Mouse (Mus musculus) thymus, adult 2 months (tissue): ENCODE measurements around the gene Hapln3. TPM values are rescaled to one million over a fixed set of nuclear protein-coding genes. Genes with fewer than 3 reads are reported as not detected.

Experiments used
- DNase-seq: peaks from one replicate; pipeline ENCODE4 v3.0.0; 2021
- H3K27ac ChIP-seq: fragments of 200-500 bp; 2 replicates; pipeline ENCODE4 v1.5.1; 2012; ENCODE audit warnings: low read length, control low read depth; ENCODE audit not compliant: control insufficient read depth, insufficient read depth
- H3K27me3 ChIP-seq: fragments of 200-500 bp; 2 replicates; pipeline ENCODE4 v1.6.1; 2012; ENCODE audit warnings: mild to moderate bottlenecking, low read length, moderate library complexity, mixed read lengths; ENCODE audit not compliant: control insufficient read depth, insufficient read depth
- H3K36me3 ChIP-seq: fragments of 200-500 bp; 2 replicates; pipeline ENCODE4 v1.6.1; 2012; ENCODE audit warnings: mild to moderate bottlenecking, low read length, moderate library complexity; ENCODE audit not compliant: control insufficient read depth, insufficient read depth
- H3K4me1 ChIP-seq: fragments of 200-500 bp; replicated peaks from 2 replicates; pipeline ENCODE4 v1.6.1; 2012; ENCODE audit warnings: low read length; ENCODE audit not compliant: control insufficient read depth, insufficient read depth
- H3K4me3 ChIP-seq: fragments of 200-500 bp; 2 replicates; pipeline ENCODE4 v1.5.1; 2012; ENCODE audit warnings: mild to moderate bottlenecking, low read length, control low read depth, moderate library complexity; ENCODE audit not compliant: control insufficient read depth, insufficient read depth
- CTCF ChIP-seq: fragments of 200-500 bp; IDR thresholded peaks from 2 replicates; pipeline ENCODE4 v1.5.1; 2012; ENCODE audit warnings: mild to moderate bottlenecking, control low read depth, low read length, moderate library complexity, borderline replicate concordance; ENCODE audit not compliant: control insufficient read depth, poor library complexity, insufficient read depth; ENCODE audit errors: extremely low read depth
- POLR2A ChIP-seq: fragments of 200-500 bp; IDR thresholded peaks from 2 replicates; pipeline ENCODE4 v1.6.1; 2012; ENCODE audit warnings: mild to moderate bottlenecking, low read length, control low read depth, moderate library complexity; ENCODE audit not compliant: control insufficient read depth, poor library complexity, insufficient read depth; ENCODE audit errors: extremely low read depth
- WGBS: fragments of 180-500 bp; shearing (Covaris S2); methylation state at CpG from one replicate; pipeline ENCODE4 v1.1.7; 2018; 5-methylcytosine and 5-hydroxymethylcytosine counted together
- polyA plus RNA-seq: library from polyadenylated mRNA; depleted of rRNA; stranded (reverse); fragments of >200 nt; gene quantifications from 2 replicates; pipeline ENCODE4 v1.2.3, GENCODE M21; 2012; rRNA removed

Hapln3 gene
- polyA plus RNA-seq: 0.37 and 0.43 TPM in 2 replicates

GRCm38 (mm10) chr7:79130843-79131444 is at the start of gene Hapln3:
Gene Hapln3 (minus strand): TSS chr7:79131018.
- DNase-seq: no peak
- 28% methylated on average over 19 of the region's 19 CpGs for WGBS
- TF ChIP-seq POLR2A (no peak), CTCF (no peak)
- no peak within 1 kb of the TSS for H3K27ac ChIP-seq
- H3K4me3 ChIP-seq: no peak within 1 kb of the TSS
- no peaks in the 10 kb centered on the region for H3K4me1 ChIP-seq
- H3K27me3 ChIP-seq: no peaks in the 10 kb centered on the region
- H3K36me3 ChIP-seq: no peaks in the 10 kb centered on the region

GRCm38 (mm10) chr7:79173800-79174199 is 43.0 kb upstream of the Hapln3 start:
- Histone ChIP-seq H3K27me3 (no peaks in the 10 kb centered on the region), H3K4me3 (no peak overlapping the region), H3K36me3 (no peaks in the 10 kb centered on the region), H3K27ac (no peak overlapping the region), H3K4me1 (no peaks in the 10 kb centered on the region)
- 80% methylated on average over 3 of the region's 3 CpGs for WGBS
- TF ChIP-seq POLR2A: no peak
- no peak for DNase-seq

- no peak overlapping the region for H3K4me3 ChIP-seq
- H3K27ac ChIP-seq: no peak overlapping the region
- 94% methylated on average over 1 of the region's 1 CpGs for WGBS
- no peaks in the 10 kb centered on the region for H3K27me3 ChIP-seq
- no peaks in the 10 kb centered on the region for H3K36me3 ChIP-seq
- DNase-seq: no peak
- TF ChIP-seq POLR2A (no peak), CTCF (no peak)
- no peaks in the 10 kb centered on the region for H3K4me1 ChIP-seq
These were observed 41.0 kb upstream of the Hapln3 start for GRCm38 (mm10) chr7:79171782-79172181.

- H3K27ac ChIP-seq: no peak overlapping the region
- WGBS: 70% methylated on average over 14 of the region's 14 CpGs
- no peaks in the 10 kb centered on the region for H3K27me3 ChIP-seq
- TF ChIP-seq CTCF (no peak), POLR2A (no peak)
- no peaks in the 10 kb centered on the region for H3K4me1 ChIP-seq
- no peak overlapping the region for H3K4me3 ChIP-seq
- no peaks in the 10 kb centered on the region for H3K36me3 ChIP-seq
- DNase-seq: no peak
These were observed 36.3 kb upstream of the Hapln3 start for GRCm38 (mm10) chr7:79167006-79167562.

GRCm38 (mm10) chr7:79159406-79159805 is 28.6 kb upstream of the Hapln3 start:
- H3K4me1 ChIP-seq: no peaks in the 10 kb centered on the region
- no peak for DNase-seq
- H3K27me3 ChIP-seq: no peaks in the 10 kb centered on the region
- H3K36me3 ChIP-seq: no peaks in the 10 kb centered on the region
- no peak overlapping the region for H3K4me3 ChIP-seq
- H3K27ac ChIP-seq: no peak overlapping the region
- TF ChIP-seq CTCF (no peak), POLR2A (no peak)
- 76% methylated on average over 1 of the region's 1 CpGs for WGBS

- no peak overlapping the region for H3K4me3 ChIP-seq
- TF ChIP-seq CTCF: no peak
- TF ChIP-seq POLR2A: no peak
- peaks cover 15% of the 10 kb centered on the region for H3K4me1 ChIP-seq
- H3K27ac ChIP-seq: no peak overlapping the region
- no peak for DNase-seq
- H3K36me3 ChIP-seq: no peaks in the 10 kb centered on the region
- 73% methylated on average over 6 of the region's 6 CpGs for WGBS
- H3K27me3 ChIP-seq: no peaks in the 10 kb centered on the region
These were observed 18.7 kb upstream of the Hapln3 start for GRCm38 (mm10) chr7:79149522-79149921.

GRCm38 (mm10) chr7:79148711-79149266 is 18.0 kb upstream of the Hapln3 start, which contains the start of gene Mfge8:
Gene Mfge8 (minus strand): TSS chr7:79149060.
- Histone ChIP-seq H3K4me3 (peak within 1 kb of the TSS; percentile 99), H3K27me3 (no peaks in the 10 kb centered on the region), H3K4me1 (peaks cover 15% of the 10 kb centered on the region), H3K36me3 (no peaks in the 10 kb centered on the region), H3K27ac (no peak within 1 kb of the TSS)
- peak; percentile 81 for DNase-seq
- WGBS: under 1% methylated on average over 39 of the region's 39 CpGs
- TF ChIP-seq CTCF (no peak), POLR2A (peak; percentile 35; the same call in 1 of the 2 replicates)
